Mouse (Mus musculus) regulatory T cell (primary cell): ENCODE results near the gene Olfr518.

Experiments
- in situ Hi-C: fragments of 300-600 bp; cut with MboI, MseI; formaldehyde crosslinking; loops from one replicate; pipeline ENCODE4 v1.15.1; 2025; ENCODE audit warnings: high pct_unique_total_duplicates

Olfr518 gene

GRCm38 (mm10) chr7:108884906-108885305 lies at the start of gene Olfr518:
Olfr518 (minus strand) TSS chr7:108885006.
- in situ Hi-C loops: no loop called here

- in situ Hi-C loops: loop anchor here (5.0 kb wide), 1 partner anchor 117 kb away; no protein-coding TSS in a partner anchor
Measured at GRCm38 (mm10) chr7:108933794-108934731, 49.3 kb upstream of the Olfr518 start, which contains the start of gene Eif3f. Eif3f (plus strand) TSS chr7:108934417.

GRCm38 (mm10) chr7:108929726-108930393 lies 45.1 kb upstream of the Olfr518 start, which contains the start of gene Nlrp10:
Nlrp10 (minus strand) TSS chr7:108930178.
- in situ Hi-C loops: loop anchor here (5.0 kb wide), 1 partner anchor 113 kb away; no protein-coding TSS in a partner anchor

GRCm38 (mm10) chr7:108928280-108929188 lies 43.7 kb upstream of the Olfr518 start:
- in situ Hi-C loops: no loop called here

- in situ Hi-C loops: no loop called here
Measured at GRCm38 (mm10) chr7:108927043-108927442, 42.2 kb upstream of the Olfr518 start.

- in situ Hi-C loops: no loop called here
Measured at GRCm38 (mm10) chr7:108903969-108904368, 19.2 kb upstream of the Olfr518 start.

- in situ Hi-C loops: no loop called here
Measured at GRCm38 (mm10) chr7:108894320-108894719, 9.5 kb upstream of the Olfr518 start, which contains the start of gene Olfr519. Olfr519 (minus strand) TSS chr7:108894420.

GRCm38 (mm10) chr7:108872279-108872678 lies 12.5 kb downstream of the Olfr518 start, which contains the start of gene Olfr517:
Olfr517 (minus strand) TSS chr7:108872379.
- in situ Hi-C loops: no loop called here

GRCm38 (mm10) chr7:108850429-108850828 lies 34.4 kb downstream of the Olfr518 start, which contains the start of gene Olfr516:
Olfr516 (minus strand) TSS chr7:108850529.
- in situ Hi-C loops: no loop called here
